Mouse (Mus musculus) layer of hippocampus, postnatal 36 days (tissue): ENCODE results near the gene Mybbp1a. TPM values are rescaled to one million over a fixed set of nuclear protein-coding genes. Genes with fewer than 3 reads are reported as not detected.

ENCODE experiments used
- DNase-seq, 2 experiments: peaks; one replicate each; pipeline ENCODE4 v3.0.0; 2022
- total RNA-seq, 2 experiments: library from RNA; stranded (reverse); gene quantifications; 2 replicates each; pipeline ENCODE4 v1.2.3; 2021

Mybbp1a gene
- total RNA-seq, 2 experiments from 2014 or later: 51.3 to 52.2 TPM

GRCm38 (mm10) chr11:72446311-72447105 is 5.4 kb downstream of the Mybbp1a start:
- no peak for DNase-seq

GRCm38 (mm10) chr11:72447475-72447874 is 6.3 kb downstream of the Mybbp1a start:
- DNase-seq: no peak

- no peak for DNase-seq
Measured at GRCm38 (mm10) chr11:72452140-72452665, 11.0 kb downstream of the Mybbp1a start.

GRCm38 (mm10) chr11:72453105-72453953 is 12.2 kb downstream of the Mybbp1a start:
- no peak for DNase-seq

GRCm38 (mm10) chr11:72455694-72456093 is 14.5 kb downstream of the Mybbp1a start:
- peak; percentile 65 to 77 for DNase-seq

GRCm38 (mm10) chr11:72457995-72458496 is 16.9 kb downstream of the Mybbp1a start:
- DNase-seq: no peak

GRCm38 (mm10) chr11:72458502-72458901 is 17.3 kb downstream of the Mybbp1a start:
- no peak for DNase-seq

- DNase-seq: no peak
Measured at GRCm38 (mm10) chr11:72461500-72461981, 20.4 kb downstream of the Mybbp1a start.

GRCm38 (mm10) chr11:72464821-72465220 is 23.7 kb downstream of the Mybbp1a start:
- DNase-seq: no peak

GRCm38 (mm10) chr11:72465978-72466693 is 25.0 kb downstream of the Mybbp1a start:
- DNase-seq: no peak

GRCm38 (mm10) chr11:72466694-72467507 is 25.7 kb downstream of the Mybbp1a start:
- DNase-seq: no peak

GRCm38 (mm10) chr11:72468525-72468924 is 27.4 kb downstream of the Mybbp1a start:
- no peak for DNase-seq

GRCm38 (mm10) chr11:72469217-72469616 is 28.1 kb downstream of the Mybbp1a start:
- peak in 1 of 2 experiments; percentile 56 for DNase-seq

- no peak for DNase-seq
Measured at GRCm38 (mm10) chr11:72470004-72470403, 28.8 kb downstream of the Mybbp1a start.

GRCm38 (mm10) chr11:72471381-72471780 is 30.2 kb downstream of the Mybbp1a start:
- DNase-seq: no peak

- no peak for DNase-seq
Measured at GRCm38 (mm10) chr11:72473540-72473939, 32.4 kb downstream of the Mybbp1a start.

GRCm38 (mm10) chr11:72474926-72475325 is 33.8 kb downstream of the Mybbp1a start:
- no peak for DNase-seq

GRCm38 (mm10) chr11:72475408-72475807 is 34.3 kb downstream of the Mybbp1a start:
- no peak for DNase-seq

- no peak for DNase-seq
Measured at GRCm38 (mm10) chr11:72476074-72476625, 35.0 kb downstream of the Mybbp1a start.

- DNase-seq: no peak
Measured at GRCm38 (mm10) chr11:72477182-72477581, 36.0 kb downstream of the Mybbp1a start.

- DNase-seq: no peak
Measured at GRCm38 (mm10) chr11:72477653-72478052, 36.5 kb downstream of the Mybbp1a start.
